Mouse (Mus musculus): ENCODE data around the gene Npb. TPM values are rescaled to one million over a fixed set of nuclear protein-coding genes. Genes with fewer than 3 reads are reported as not detected.

Npb gene
- polyA plus RNA-seq, 1 experiment from 2014 or later: 0.99 TPM

DNA sequence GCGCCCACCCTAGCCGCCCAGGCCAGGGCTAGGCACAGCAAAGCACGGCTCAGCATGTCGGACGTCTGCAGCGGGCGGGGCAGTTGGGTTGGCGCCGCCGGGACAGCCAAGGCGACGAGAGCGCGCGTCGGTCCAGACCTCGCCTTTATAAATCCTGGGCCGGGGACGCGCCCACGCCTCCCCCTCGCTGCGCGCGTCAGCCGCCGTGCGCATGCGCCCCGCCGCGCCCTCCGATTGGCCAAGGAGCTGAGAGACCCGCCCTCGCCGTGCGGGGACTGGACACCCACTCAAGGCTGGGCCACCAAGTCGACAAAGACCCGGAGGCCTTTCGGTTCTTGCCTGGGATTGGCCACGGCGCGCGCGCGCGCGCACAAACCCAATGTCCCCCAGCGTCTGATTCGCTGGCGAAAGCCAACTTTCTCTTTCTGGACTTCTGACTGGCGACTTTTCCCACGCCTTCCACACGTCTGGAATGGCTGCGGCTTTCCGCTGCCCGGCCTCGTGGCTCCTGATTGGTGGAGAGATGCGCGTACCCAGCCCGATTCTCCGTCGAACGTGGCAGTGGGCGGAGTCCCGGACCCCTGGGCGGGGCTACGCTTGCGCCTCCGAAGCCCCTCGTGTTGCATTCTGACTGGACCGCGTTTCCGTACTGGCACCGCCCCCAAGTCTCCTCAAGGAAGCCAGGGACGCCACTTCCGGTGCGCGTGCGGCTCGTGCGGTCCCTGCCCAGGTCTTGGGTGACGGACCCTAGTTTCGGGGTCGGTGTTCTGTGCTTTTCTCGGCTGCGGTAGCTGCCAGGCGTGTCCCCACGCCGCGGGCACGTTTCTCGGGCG is 35.3 kb upstream of the Npb start, which contains the start of gene P4hb:
Gene P4hb, minus strand, starts transcription at position 502 of the 833 bp plus-strand sequence.
- Histone ChIP-seq H3K9ac (ENCODE audit: low read depth, low read length) (peak within 1 kb of the TSS; percentile 81), H3K4me2 (ENCODE audit: low read length) (peak within 1 kb of the TSS; percentile 77), H3K27me3 (replicated peaks; ENCODE audit: control insufficient read depth, insufficient read depth, low read length) (no peaks in the 10 kb centered on the region), H3K4me3 (ENCODE audit: low read length) (peak within 1 kb of the TSS; percentile 69), H3K36me3 (ENCODE audit: control insufficient read depth, insufficient read depth, low read length) (peaks cover 22% of the 10 kb centered on the region), H3K27ac (ENCODE audit: low read depth, low read length) (peak within 1 kb of the TSS; percentile 85), H3K9me3 (ENCODE audit: control insufficient read depth, low read length) (no peaks in the 10 kb centered on the region), H3K4me1 (ENCODE audit: control insufficient read depth, insufficient read depth, low read depth, low read length) (peaks cover 20% of the 10 kb centered on the region)
- peak; percentile 98 for ATAC-seq
- under 1% methylated on average over 87 of the region's 94 CpGs for WGBS

DNA sequence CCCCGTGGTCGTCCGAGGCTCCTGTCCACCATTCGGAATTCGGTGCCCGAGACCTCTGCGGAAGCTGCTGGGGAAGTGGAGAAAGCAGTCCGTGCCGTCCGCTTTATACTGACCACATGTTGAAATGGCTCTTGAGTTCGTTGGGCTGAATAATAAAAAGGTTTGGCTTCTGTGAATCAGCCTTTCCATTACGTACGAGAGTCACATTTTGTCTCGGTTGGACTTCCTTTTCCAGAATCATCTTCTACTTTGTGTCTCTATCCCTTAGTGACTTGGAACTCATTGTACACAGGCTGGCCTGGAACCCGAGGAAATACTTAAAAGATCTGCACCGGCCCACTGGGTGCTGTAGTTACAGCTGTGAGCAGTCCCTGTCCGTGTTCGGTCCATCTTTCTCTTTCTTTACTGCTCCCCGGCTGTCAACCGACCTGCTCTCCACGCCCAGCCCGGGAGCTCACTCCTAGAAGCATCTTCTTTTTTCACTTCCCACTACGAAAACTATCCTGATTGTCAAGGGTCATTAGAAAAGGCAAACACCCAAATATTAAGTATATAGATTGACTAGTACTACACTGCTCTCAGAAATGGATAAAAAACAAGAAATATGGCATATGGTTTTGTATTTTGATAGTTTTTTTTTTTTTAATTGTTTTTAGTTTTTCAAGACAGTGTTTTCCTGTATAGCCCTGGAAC is 34.5 kb upstream of the Npb start:
- peaks cover 25% of the 10 kb centered on the region for H3K36me3 ChIP-seq (ENCODE audit: control insufficient read depth, insufficient read depth, low read length)
- no peaks in the 10 kb centered on the region for H3K9me3 ChIP-seq (ENCODE audit: control insufficient read depth, low read length)
- peak overlapping the region; percentile 69 for H3K4me3 ChIP-seq (ENCODE audit: low read length)
- H3K4me2 ChIP-seq (ENCODE audit: low read length): peak overlapping the region; percentile 69
- WGBS: under 1% methylated on average over 23 of the region's 23 CpGs
- H3K9ac ChIP-seq (ENCODE audit: low read depth, low read length): peak overlapping the region; percentile 80
- H3K27ac ChIP-seq (ENCODE audit: low read depth, low read length): peak overlapping the region; percentile 85
- H3K4me1 ChIP-seq (ENCODE audit: control insufficient read depth, insufficient read depth, low read depth, low read length): peaks cover 21% of the 10 kb centered on the region
- ATAC-seq: no peak; the same call in 1 of the 2 replicates
- H3K27me3 ChIP-seq (replicated peaks; ENCODE audit: control insufficient read depth, insufficient read depth, low read length): no peaks in the 10 kb centered on the region

GRCm38 (mm10) chr11:120574278-120574600 is 34.0 kb upstream of the Npb start:
- H3K9me3 ChIP-seq (ENCODE audit: control insufficient read depth, low read length): no peaks in the 10 kb centered on the region
- 50% methylated on average over 5 of the region's 5 CpGs for WGBS
- peak overlapping the region; percentile 37 for H3K9ac ChIP-seq (ENCODE audit: low read depth, low read length)
- H3K4me2 ChIP-seq (ENCODE audit: low read length): peak overlapping the region; percentile 69
- peaks cover 29% of the 10 kb centered on the region for H3K36me3 ChIP-seq (ENCODE audit: control insufficient read depth, insufficient read depth, low read length)
- peak overlapping the region; percentile 69 for H3K4me3 ChIP-seq (ENCODE audit: low read length)
- H3K4me1 ChIP-seq (ENCODE audit: control insufficient read depth, insufficient read depth, low read depth, low read length): peaks cover 24% of the 10 kb centered on the region
- H3K27me3 ChIP-seq (replicated peaks; ENCODE audit: control insufficient read depth, insufficient read depth, low read length): no peaks in the 10 kb centered on the region
- no peak for ATAC-seq
- no peak overlapping the region for H3K27ac ChIP-seq (ENCODE audit: low read depth, low read length)

GRCm38 (mm10) chr11:120575046-120575445 is 33.2 kb upstream of the Npb start:
- no peak overlapping the region for H3K4me2 ChIP-seq (ENCODE audit: low read length)
- peaks cover 32% of the 10 kb centered on the region for H3K4me1 ChIP-seq (ENCODE audit: control insufficient read depth, insufficient read depth, low read depth, low read length)
- H3K36me3 ChIP-seq (ENCODE audit: control insufficient read depth, insufficient read depth, low read length): peaks cover 34% of the 10 kb centered on the region
- H3K27ac ChIP-seq (ENCODE audit: low read depth, low read length): no peak overlapping the region
- no peak overlapping the region for H3K9ac ChIP-seq (ENCODE audit: low read depth, low read length)
- 88% methylated on average over 2 of the region's 2 CpGs for WGBS
- H3K27me3 ChIP-seq (replicated peaks; ENCODE audit: control insufficient read depth, insufficient read depth, low read length): no peaks in the 10 kb centered on the region
- no peaks in the 10 kb centered on the region for H3K9me3 ChIP-seq (ENCODE audit: control insufficient read depth, low read length)
- H3K4me3 ChIP-seq (ENCODE audit: low read length): no peak overlapping the region
- ATAC-seq: no peak

- Histone ChIP-seq H3K27me3 (replicated peaks; ENCODE audit: control insufficient read depth, insufficient read depth, low read length) (no peaks in the 10 kb centered on the region), H3K9me3 (ENCODE audit: control insufficient read depth, low read length) (no peaks in the 10 kb centered on the region), H3K9ac (ENCODE audit: low read depth, low read length) (no peak overlapping the region), H3K4me2 (ENCODE audit: low read length) (no peak overlapping the region), H3K27ac (ENCODE audit: low read depth, low read length) (no peak overlapping the region), H3K4me3 (ENCODE audit: low read length) (no peak overlapping the region), H3K36me3 (ENCODE audit: control insufficient read depth, insufficient read depth, low read length) (peaks cover 27% of the 10 kb centered on the region), H3K4me1 (ENCODE audit: control insufficient read depth, insufficient read depth, low read depth, low read length) (peaks cover 38% of the 10 kb centered on the region)
- no peak for ATAC-seq
These were observed 32.3 kb upstream of the Npb start for GRCm38 (mm10) chr11:120575940-120576339.

GRCm38 (mm10) chr11:120576365-120576981 is 31.8 kb upstream of the Npb start:
- no peak overlapping the region for H3K27ac ChIP-seq (ENCODE audit: low read depth, low read length)
- WGBS: 80% methylated on average over 3 of the region's 3 CpGs
- ATAC-seq: no peak
- no peak overlapping the region for H3K4me2 ChIP-seq (ENCODE audit: low read length)
- no peaks in the 10 kb centered on the region for H3K9me3 ChIP-seq (ENCODE audit: control insufficient read depth, low read length)
- peaks cover 26% of the 10 kb centered on the region for H3K36me3 ChIP-seq (ENCODE audit: control insufficient read depth, insufficient read depth, low read length)
- no peaks in the 10 kb centered on the region for H3K27me3 ChIP-seq (replicated peaks; ENCODE audit: control insufficient read depth, insufficient read depth, low read length)
- no peak overlapping the region for H3K4me3 ChIP-seq (ENCODE audit: low read length)
- peaks cover 33% of the 10 kb centered on the region for H3K4me1 ChIP-seq (ENCODE audit: control insufficient read depth, insufficient read depth, low read depth, low read length)
- H3K9ac ChIP-seq (ENCODE audit: low read depth, low read length): no peak overlapping the region

GRCm38 (mm10) chr11:120577211-120578023 is 30.9 kb upstream of the Npb start:
- Histone ChIP-seq H3K4me1 (ENCODE audit: control insufficient read depth, insufficient read depth, low read depth, low read length) (peaks cover 29% of the 10 kb centered on the region), H3K9ac (ENCODE audit: low read depth, low read length) (no peak overlapping the region), H3K36me3 (ENCODE audit: control insufficient read depth, insufficient read depth, low read length) (peaks cover 26% of the 10 kb centered on the region), H3K4me2 (ENCODE audit: low read length) (no peak overlapping the region), H3K9me3 (ENCODE audit: control insufficient read depth, low read length) (no peaks in the 10 kb centered on the region), H3K27me3 (replicated peaks; ENCODE audit: control insufficient read depth, insufficient read depth, low read length) (no peaks in the 10 kb centered on the region), H3K27ac (ENCODE audit: low read depth, low read length) (no peak overlapping the region), H3K4me3 (ENCODE audit: low read length) (no peak overlapping the region)
- ATAC-seq: no peak
- 81% methylated on average over 7 of the region's 7 CpGs for WGBS

DNA sequence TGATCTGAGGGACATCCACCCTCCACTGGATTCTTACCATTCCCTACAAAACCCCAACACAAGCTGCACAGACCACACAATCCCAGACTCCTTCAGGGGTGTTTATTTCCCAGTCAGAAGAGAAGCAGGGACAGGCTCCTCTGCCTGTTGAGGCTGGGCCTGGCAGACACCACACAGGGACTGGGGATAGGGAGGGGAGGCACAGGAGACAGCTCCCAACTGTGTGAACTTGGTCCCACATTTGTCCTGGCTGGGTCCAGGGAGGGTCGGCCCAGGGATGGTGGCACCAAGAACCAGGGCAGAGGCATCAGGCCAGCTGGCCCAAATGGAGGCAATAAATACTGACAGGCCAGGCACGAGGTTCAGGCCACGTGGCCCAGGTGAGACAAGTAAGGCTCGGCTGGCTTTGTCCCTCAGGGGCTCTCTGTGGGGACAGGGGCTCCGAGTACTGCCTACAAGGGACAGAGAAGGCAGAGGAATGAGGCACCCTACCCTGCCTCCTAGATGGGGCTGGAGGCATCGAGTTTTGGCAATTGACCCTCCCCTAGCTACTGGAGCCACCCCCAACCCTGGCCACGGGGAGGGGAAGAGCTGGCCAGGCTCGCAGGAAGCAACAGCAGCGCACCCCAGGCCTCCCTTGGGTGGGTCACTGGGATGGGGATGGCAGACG is 30.1 kb upstream of the Npb start:
- no peak for ATAC-seq
- H3K4me3 ChIP-seq (ENCODE audit: low read length): no peak overlapping the region
- 86% methylated on average over 10 of the region's 10 CpGs for WGBS
- no peak overlapping the region; the same call in 1 of the 2 replicates for H3K9ac ChIP-seq (ENCODE audit: low read depth, low read length)
- H3K36me3 ChIP-seq (ENCODE audit: control insufficient read depth, insufficient read depth, low read length): peaks cover 26% of the 10 kb centered on the region
- no peak overlapping the region for H3K4me2 ChIP-seq (ENCODE audit: low read length)
- H3K27me3 ChIP-seq (replicated peaks; ENCODE audit: control insufficient read depth, insufficient read depth, low read length): no peaks in the 10 kb centered on the region
- H3K27ac ChIP-seq (ENCODE audit: low read depth, low read length): no peak overlapping the region
- peaks cover 29% of the 10 kb centered on the region for H3K4me1 ChIP-seq (ENCODE audit: control insufficient read depth, insufficient read depth, low read depth, low read length)
- H3K9me3 ChIP-seq (ENCODE audit: control insufficient read depth, low read length): no peaks in the 10 kb centered on the region

All from hindbrain, embryonic 16.5 days (tissue).